Mouse (Mus musculus): Measurements from ENCODE around the gene Lmo2. TPM values are rescaled to one million over a fixed set of nuclear protein-coding genes. Genes with fewer than 3 reads are reported as not detected.

The Lmo2 gene
- total RNA-seq, 2 experiments from 2014 or later: 19.0 to 21.9 TPM

DNA sequence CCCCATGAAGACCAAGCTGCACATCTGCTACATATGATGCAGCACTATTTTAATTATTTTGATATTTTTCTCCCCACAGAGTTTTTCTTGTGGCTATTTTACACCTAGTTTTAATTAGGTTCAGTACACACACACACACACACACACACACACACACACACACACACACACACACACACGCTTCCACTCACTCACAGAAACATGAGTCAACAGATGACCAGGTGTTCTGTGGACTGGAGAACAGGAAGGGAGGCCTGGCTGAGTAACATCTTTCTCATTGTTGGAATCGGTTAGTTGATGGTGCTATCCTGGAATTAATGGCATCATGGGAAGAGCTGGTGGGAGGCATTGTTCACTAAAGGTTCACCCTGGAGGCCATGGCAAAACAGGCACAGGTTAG lies 20.1 kb upstream of the Lmo2 start:
- intact Hi-C loops (cut with DNase I): no loop called here
- no peak for DNase-seq (ENCODE audit: low spot score in 2 of 2)

DNA sequence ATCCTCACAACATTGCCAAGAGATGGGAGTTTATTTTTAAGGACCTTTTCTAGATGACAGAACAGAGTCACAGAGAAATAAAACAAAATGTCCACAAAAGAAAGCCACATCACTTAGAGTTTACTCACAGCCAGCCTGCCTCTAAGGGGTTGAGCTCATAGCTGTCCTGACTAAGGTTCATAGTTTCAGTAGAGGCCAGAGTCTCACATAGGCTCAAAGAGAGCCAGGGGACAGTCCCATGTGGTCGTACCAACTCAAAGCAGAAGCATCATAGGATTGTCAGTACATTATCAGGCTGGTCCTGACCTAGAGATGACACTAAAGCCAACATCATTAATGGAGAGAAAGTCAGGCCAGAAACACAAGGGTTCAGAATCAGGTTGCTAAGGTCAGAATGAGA lies 19.2 kb upstream of the Lmo2 start:
- intact Hi-C loops (cut with DNase I): no loop called here

DNA sequence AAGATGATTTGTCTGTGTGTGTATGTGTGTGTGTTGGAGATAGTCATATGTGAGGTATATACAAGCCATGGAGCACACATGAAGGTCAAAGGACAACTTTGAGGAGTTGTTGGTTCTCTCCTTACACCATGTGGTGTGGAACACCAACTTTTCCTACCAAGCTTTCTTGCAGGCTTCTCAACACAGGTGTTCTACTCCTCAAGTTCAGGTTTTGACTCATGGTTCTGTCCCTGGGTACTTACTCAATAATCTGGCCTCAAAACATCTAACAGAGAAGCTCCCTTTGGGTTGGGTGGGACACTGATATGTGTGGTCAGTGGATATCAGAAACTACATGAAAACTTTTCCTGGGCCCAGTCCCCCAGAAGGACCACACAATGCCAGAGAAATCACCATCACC lies 18.8 kb upstream of the Lmo2 start:
- intact Hi-C loops (cut with DNase I): no loop called here
- no peak for DNase-seq (ENCODE audit: low spot score in 2 of 2)

More for the DNA sequence above, 19.2 kb upstream of the Lmo2 start:
- DNase-seq (ENCODE audit: low spot score in 2 of 2): no peak

DNA sequence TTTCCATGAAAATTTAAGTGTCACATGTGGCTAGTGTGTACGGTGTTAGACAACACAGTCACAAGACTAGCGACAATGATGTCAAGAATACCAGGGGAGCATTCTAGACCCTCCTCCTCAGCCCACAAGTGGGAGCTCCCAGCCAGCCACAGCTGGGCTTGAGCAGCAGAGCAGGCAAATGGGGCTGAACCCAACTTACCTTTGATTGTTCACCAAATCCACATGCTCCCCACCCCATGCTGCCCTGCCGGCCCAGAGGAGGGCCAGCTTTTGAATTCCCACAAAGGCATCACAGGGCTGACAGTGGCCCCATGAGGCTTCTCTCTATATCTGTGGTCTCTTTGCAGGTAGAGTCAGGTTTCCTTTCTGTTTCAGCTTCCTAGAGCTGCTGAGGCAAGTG lies 16.7 kb upstream of the Lmo2 start:
- no peak for DNase-seq (ENCODE audit: low spot score in 2 of 2)
- intact Hi-C loops (cut with DNase I): no loop called here

DNA sequence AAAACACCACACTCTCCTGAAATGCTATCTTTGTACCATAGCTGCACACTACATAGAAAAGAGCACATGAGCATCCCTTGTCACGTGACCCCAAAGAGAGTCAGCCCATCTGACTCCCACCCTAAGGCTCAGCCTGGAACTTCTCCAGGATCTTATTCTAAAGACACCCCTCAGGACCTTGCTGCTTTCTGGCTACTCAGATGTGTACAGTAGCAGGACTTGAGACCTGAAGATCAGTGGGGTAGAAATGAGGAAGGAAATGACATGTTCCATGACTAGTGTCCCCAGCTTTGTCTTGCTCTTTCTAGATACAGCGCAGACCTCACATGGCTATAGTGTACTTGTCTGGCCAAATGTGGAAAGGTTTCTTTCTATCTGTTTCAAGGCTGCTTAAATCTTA lies 12.9 kb upstream of the Lmo2 start:
- intact Hi-C loops (cut with DNase I): no loop called here
- DNase-seq (ENCODE audit: low spot score in 2 of 2): no peak

GRCm38 (mm10) chr2:103945571-103946092 lies 12.2 kb upstream of the Lmo2 start:
- intact Hi-C loops (cut with DNase I): no loop called here
- DNase-seq (ENCODE audit: low spot score in 2 of 2): no peak

GRCm38 (mm10) chr2:103946892-103947291 lies 10.9 kb upstream of the Lmo2 start:
- no peak for DNase-seq (ENCODE audit: low spot score in 2 of 2)
- intact Hi-C loops (cut with DNase I): no loop called here

DNA sequence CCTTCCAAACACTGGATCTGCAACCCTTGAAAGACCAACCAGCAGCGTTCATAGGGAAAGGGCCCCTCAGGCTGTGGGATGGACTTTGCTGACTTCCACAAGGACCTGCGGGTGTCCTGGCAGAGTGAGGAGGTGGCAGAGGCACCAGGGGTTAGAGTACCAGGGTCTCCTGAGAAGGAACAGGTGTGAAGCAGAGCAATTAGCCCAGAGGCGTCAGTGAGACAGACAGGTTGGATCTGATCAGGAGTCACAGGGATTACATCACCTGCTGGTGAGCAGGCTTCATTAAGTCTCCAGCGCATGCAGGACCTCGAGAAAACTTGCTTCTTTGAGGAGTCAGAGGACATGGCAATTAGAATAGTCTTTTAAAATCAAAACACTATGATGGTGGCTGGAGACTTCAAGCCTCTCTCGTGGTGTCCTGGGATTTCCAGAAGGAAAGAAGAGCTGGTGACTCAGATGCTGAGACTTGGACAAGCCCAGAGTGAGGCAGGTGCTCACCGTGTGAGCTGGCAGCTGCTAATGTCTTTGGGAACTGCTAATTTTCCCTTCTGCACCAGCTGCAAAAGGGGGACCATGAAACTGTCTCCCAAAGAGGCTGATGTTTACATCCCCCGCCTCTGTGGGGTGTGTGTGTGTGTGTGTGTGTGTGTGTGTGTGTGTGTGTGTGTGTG lies 9.7 kb upstream of the Lmo2 start:
- no peak for DNase-seq (ENCODE audit: low spot score in 2 of 2)
- intact Hi-C loops (cut with DNase I): no loop called here

DNA sequence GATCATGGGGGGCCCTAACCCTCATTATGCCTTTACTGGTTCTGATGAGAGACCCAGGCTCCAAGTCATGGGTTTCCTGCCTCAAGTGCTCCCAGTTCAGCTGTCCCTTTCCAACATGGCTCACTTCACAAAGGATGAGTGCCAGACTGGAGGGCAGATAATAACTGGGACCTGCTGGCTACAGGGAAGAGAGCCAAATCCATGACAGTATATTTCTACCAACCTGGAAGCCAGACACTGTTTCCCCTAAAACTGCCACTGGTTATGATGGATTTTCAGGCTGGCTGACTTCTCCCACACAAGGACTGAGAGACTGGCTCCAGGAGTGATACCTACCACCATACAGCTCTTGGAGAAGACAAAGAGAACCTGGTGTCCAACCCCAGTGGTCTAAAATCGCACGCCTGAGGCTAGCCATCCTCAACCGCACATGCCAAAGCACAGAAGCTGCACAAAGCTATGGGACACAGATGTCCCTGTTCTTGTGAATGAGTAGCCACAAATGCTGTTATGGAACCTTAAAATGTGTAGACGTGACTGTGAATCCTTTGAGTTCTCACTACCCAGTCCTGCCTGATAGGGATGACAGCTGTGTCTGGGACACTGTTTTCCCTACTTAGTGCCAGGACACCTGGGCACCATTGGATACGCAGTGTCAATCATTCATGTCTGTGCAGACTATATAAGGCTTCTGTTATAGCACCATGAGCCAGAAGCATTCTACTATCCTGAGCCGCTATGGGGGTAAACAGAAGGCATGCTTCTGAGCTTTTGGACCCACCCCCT lies 4.5 kb upstream of the Lmo2 start:
- intact Hi-C loops (cut with DNase I): no loop called here
- no peak for DNase-seq (ENCODE audit: low spot score in 2 of 2)

GRCm38 (mm10) chr2:103955714-103956113 lies 2.1 kb upstream of the Lmo2 start:
- intact Hi-C loops (cut with DNase I): no loop called here
- no peak for DNase-seq (ENCODE audit: low spot score in 2 of 2)

DNA sequence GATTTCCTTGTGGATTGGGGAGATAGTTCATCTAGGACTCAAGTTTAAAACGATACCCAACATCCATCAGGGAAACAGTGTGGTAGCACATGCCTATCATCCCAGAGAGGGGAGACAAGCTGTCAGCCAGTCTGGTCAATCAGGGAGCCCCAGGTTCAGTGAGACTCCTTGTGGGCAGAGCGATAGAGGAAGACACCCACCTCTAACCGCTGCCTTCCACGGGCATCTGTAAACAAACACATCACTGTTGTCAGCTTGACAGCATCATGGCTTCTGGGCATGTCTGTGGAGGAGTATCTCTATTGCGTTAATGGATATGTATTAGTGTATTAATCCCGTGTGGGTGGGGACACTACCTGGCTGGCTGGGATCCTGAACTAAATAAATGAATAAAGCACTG lies 919 bp upstream of the Lmo2 start:
- intact Hi-C loops (cut with DNase I): no loop called here
- DNase-seq (ENCODE audit: low spot score in 2 of 2): no peak

DNA sequence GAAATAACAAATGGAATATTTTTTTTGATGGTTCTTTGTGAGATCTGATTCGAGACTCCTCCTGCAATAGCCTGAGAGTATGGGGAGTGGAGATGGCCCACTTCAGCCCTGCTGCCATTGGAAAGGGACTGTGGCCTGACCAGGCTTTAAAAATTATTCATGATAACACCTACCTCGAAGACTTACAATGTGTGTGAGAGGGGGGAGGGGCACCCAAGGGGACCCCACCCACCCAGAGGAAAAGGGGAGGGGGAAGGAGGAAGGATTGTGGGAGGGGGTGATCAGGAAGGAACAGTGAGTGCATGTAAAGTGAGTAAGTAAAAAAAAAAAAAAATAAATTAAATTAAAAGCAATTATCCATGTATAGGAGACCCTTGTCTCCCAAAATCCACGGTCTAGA lies 848 bp downstream of the Lmo2 start:
- intact Hi-C loops (cut with DNase I): no loop called here
- DNase-seq (ENCODE audit: low spot score in 2 of 2): no peak

- intact Hi-C loops (cut with DNase I): no loop called here
- DNase-seq (ENCODE audit: low spot score in 2 of 2): no peak
Observed at GRCm38 (mm10) chr2:103959066-103959465, 1.3 kb downstream of the Lmo2 start.

GRCm38 (mm10) chr2:103959574-103959973 lies 1.8 kb downstream of the Lmo2 start:
- no peak for DNase-seq (ENCODE audit: low spot score in 2 of 2)
- intact Hi-C loops (cut with DNase I): no loop called here

- intact Hi-C loops (cut with DNase I): no loop called here
- DNase-seq (ENCODE audit: low spot score in 2 of 2): no peak
Observed at GRCm38 (mm10) chr2:103962349-103962748, 4.6 kb downstream of the Lmo2 start.

DNA sequence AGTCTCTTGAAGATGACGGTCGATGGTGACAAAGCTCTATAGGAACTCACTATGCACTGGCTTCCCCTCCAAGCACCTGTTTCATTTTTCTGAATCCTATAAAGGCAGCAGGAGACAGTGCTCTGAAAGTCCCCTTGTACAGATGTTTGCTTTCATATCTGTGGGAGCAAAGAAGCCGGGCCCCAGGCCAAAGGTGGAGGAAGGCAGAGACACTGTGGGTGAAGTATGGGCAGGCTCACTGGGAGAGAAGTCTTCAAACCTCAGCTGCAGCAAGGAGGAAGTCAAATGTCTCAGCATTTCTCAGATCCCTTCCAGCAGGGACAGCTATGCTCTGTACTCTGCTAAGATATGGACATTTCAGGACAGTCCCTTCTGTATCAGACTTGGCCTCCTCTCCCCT lies 7.6 kb downstream of the Lmo2 start:
- DNase-seq (ENCODE audit: low spot score in 2 of 2): no peak
- intact Hi-C loops (cut with DNase I): no loop called here

DNA sequence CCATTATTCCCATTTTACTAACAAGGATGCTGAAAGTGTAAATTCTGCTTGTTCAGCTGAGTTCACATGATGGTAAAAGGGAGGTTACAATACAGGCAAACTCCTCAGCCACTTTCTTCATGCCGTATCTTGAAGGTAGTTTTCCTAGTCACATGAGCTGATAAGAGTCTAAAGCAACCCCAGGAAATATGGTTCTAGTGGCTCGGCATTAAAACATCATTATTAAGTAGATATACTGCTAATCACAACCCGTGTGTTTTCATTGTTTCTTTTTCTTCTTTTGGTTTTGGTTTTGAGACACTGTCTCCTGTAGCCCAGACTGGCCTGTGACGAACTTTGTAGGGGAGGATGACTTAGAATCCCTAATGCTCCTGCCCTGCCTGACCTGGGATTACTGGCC lies 10.4 kb downstream of the Lmo2 start:
- intact Hi-C loops (cut with DNase I): no loop called here
- no peak for DNase-seq (ENCODE audit: low spot score in 2 of 2)

- no peak for DNase-seq (ENCODE audit: low spot score in 2 of 2)
- intact Hi-C loops (cut with DNase I): no loop called here
Observed at GRCm38 (mm10) chr2:103968919-103969436, 11.2 kb downstream of the Lmo2 start.

GRCm38 (mm10) chr2:103969437-103970040 lies 11.8 kb downstream of the Lmo2 start:
- peak; percentile 58 to 62 for DNase-seq (ENCODE audit: low spot score in 2 of 2)
- intact Hi-C loops (cut with DNase I): no loop called here

DNA sequence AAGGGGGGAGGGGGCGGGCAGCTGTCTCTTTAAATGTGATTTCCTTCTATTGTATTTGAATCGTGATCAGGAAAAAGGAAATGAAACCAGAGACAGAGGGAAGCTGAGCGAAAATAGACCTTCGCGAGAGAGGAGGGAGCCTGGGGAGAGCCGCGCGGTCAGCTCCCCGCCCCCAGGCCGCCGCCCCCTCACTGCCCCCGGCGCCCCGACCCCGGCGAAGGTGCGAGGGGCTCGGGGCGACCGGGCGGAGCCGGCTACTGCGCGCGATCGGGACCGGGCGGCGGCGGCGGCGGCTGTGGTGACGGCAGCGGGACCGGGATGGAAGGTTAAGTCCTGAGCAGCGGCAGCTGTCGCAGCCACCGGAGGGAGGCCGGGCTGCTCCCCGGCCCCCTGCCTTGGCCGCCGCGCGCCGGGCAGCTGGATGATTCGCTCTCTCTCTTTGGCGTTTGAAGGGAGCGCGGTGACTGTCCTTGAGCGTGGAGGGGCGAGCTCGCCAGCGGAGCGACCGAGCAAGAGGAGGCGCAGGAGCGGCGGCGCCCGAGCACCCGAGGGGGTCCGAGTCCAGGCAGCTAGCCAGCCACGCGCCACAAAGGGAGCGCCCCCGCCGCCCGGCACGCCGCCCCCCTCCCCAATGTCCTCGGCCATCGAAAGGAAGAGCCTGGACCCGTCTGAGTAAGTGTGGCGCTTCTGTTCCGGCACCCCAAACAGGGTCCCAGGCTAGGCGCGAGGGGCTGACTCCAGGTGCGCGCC lies 12.4 kb downstream of the Lmo2 start:
- intact Hi-C loops (cut with DNase I): no loop called here
- DNase-seq (ENCODE audit: low spot score in 2 of 2): no peak

Measured in left cerebral cortex, postnatal 14 days (tissue).